Mouse (Mus musculus) left cerebral cortex, adult 8-10 months (tissue): ENCODE measurements around the gene Gm10057. TPM values are rescaled to one million over a fixed set of nuclear protein-coding genes. Genes with fewer than 3 reads are reported as not detected.
"Not testable (repeated sequence)": the region's sequence is repeated elsewhere in the genome, so short reads cannot be mapped to it uniquely, and the experiment has no call there.

Source experiments
- DNase-seq, 2 experiments: peaks; one replicate each; pipeline ENCODE4 v3.0.0; 2022; ENCODE audit warnings: low spot score in 2 of 2
- total RNA-seq, 4 experiments: library from RNA; stranded (reverse); gene quantifications; 2 replicates each; pipeline ENCODE4 v1.2.4; 2022

Gene Gm10057
- total RNA-seq, result not detected

DNA sequence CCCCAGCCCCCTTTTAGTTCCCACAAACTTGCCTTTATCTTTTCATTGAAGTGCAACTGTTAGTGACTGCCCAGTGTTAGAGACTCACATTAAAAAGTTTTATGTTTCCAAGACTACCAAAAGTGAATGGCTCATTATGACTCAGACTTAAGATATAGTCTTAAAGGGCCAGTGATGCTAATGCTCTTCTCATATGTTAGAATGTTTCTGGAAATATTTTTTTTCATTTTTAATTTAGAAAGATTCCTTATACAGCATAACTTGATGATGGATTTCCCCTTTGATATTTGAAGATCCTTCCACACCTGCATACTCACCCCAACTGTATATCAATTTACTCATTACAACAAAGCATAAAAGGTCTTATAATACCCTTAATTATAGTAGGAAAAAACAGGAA is at the start of gene Gm10057:
TSS of gene Gm10057 (minus strand) at position 101 of the 400 bp plus-strand sequence.
- not testable (repeated sequence) for DNase-seq

DNA sequence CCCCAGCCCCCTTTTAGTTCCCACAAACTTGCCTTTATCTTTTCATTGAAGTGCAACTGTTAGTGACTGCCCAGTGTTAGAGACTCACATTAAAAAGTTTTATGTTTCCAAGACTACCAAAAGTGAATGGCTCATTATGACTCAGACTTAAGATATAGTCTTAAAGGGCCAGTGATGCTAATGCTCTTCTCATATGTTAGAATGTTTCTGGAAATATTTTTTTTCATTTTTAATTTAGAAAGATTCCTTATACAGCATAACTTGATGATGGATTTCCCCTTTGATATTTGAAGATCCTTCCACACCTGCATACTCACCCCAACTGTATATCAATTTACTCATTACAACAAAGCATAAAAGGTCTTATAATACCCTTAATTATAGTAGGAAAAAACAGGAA is 21.1 kb downstream of the Gm10057 start, which contains the start of gene 4921511M17Rik:
TSS of gene 4921511M17Rik (minus strand) at position 101 of the 400 bp plus-strand sequence.
- DNase-seq, result not testable (repeated sequence)

GRCm38 (mm10) chrX:154012540-154012939 is 42.3 kb downstream of the Gm10057 start, which contains the start of gene Samt1:
Gene Samt1 (minus strand): TSS chrX:154012640.
- not testable (repeated sequence) for DNase-seq

Other genes starting within 250 kb of the Gm10057 start
- 1 to 10 TPM; 5.4 to 9.0 (median 7.3) TPM for gene Spin2c, start 222.8 kb downstream of the Gm10057 start, total RNA-seq
- gene Samt1, start 42.4 kb downstream of the Gm10057 start, total RNA-seq, result not detected
- gene 4921511M17Rik, start 21.2 kb downstream of the Gm10057 start, total RNA-seq, result not detected
- not detected for gene Gm15140, start 65.6 kb upstream of the Gm10057 start, total RNA-seq